Mouse (Mus musculus) ES-Bruce4 (cell line): ENCODE data around the gene Slc39a11.

Source experiments
- CTCF ChIP-seq: IDR thresholded peaks from one replicate; pipeline ENCODE4 v1.8.1; 2011; ENCODE audit warnings: low read depth, low read length
- EP300 ChIP-seq: IDR thresholded peaks from 2 replicates; pipeline ENCODE4 v1.6.1; 2011; ENCODE audit warnings: low read depth, low read length; ENCODE audit not compliant: insufficient read depth
- POLR2A ChIP-seq: IDR thresholded peaks from one replicate; pipeline ENCODE4 v1.8.1; 2011; ENCODE audit warnings: low read length; ENCODE audit not compliant: insufficient read depth

DNA sequence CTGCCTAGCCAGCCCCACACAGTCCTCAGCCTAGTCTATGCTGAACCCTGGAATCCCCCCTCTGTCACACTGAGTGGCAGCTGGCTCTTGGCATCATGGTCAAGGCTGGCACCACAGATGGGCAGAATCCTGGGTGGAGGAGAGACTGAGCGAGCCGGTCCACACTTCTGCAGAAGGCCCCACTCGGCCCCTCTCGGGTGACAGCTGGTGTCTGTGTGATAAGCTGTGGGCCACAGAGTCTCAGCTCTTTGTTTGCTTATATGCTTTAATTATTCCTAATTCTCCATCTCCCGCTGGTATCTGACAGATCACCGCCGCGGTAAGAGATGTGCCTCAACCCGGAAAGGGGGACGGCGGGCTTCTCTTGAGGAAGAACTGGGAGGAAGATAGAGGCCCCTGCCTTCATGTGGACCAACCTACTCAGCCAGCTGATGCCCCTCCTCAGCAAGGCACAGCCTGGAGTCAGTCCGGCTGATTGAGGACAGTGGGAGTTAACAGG, 182.5 kb downstream of the Slc39a11 start:
- TF ChIP-seq POLR2A (no peak), CTCF (no peak), EP300 (no peak)
